9 mouse cellular contexts compared by ENCODE assay signal in genomic region chr19:5711218-5711617, GRCm38 (mm10). TPM values are rescaled to one million over a fixed set of nuclear protein-coding genes. Genes with fewer than 3 reads are reported as not detected.
DNase-seq lines count a peak whose midpoint lies in the region; ATAC-seq lines count a peak whose summit lies in the region.
"Had no signal": no experiment of that assay in that cellular context is flagged by ENCODE, and none has a peak within 500 bp of the region (broad histone marks: within the 10 kb centered on the region; RNA-seq: fewer than 3 reads in every experiment).

No protein-coding gene starts in this region.

- DNase-seq in heart, adult 8-10 months (ENCODE audit: low spot score): peak; percentile 67
- DNase-seq in heart, embryonic 10.5 days (ENCODE audit: low spot score): no peak
- peak; percentile 65 for DNase-seq in A20 (ENCODE audit: low read depth, low spot score)
- peak; percentile 84 for DNase-seq in adrenal gland, postnatal 10 days
- DNase-seq in layer of hippocampus, postnatal 10 days (ENCODE audit: low spot score in 2 of 2): peak; percentile 61 to 75

- no peaks in the 10 kb centered on the region for H3K27me3 ChIP-seq in heart, embryonic 10.5 days (ENCODE audit: insufficient read depth, poor library complexity, severe bottlenecking)
- H3K27me3 ChIP-seq: hindbrain, embryonic 15.5 days had no signal

- ATAC-seq in erythroblast, adult 5-6 weeks (replicated peaks; ENCODE audit: low FRiP score, poor library complexity, severe bottlenecking): peak; percentile 45; the same call in 1 of the 2 replicates
- peak; percentile 36; the same call in 1 of the 2 replicates for ATAC-seq in megakaryocyte, adult 5-6 weeks (ENCODE audit: poor library complexity, severe bottlenecking)
- no peak for ATAC-seq in megakaryocyte-erythroid progenitor cell, adult 5-6 weeks (replicated peaks; ENCODE audit: low FRiP score, low TSS enrichment, poor library complexity, severe bottlenecking)

- H3K4me1 ChIP-seq in heart, embryonic 10.5 days: peaks cover 25% of the 10 kb centered on the region

- H3K9me3 ChIP-seq in heart, embryonic 10.5 days: no peaks in the 10 kb centered on the region
- H3K9me3 ChIP-seq: hindbrain, embryonic 15.5 days had no signal

- peaks cover 97% of the 10 kb centered on the region for H3K36me3 ChIP-seq in heart, embryonic 10.5 days

- H3K27ac ChIP-seq in heart, embryonic 10.5 days: no peak overlapping the region
- H3K27ac ChIP-seq: hindbrain, embryonic 15.5 days had no signal

- no peak overlapping the region for H3K4me3 ChIP-seq in heart, embryonic 10.5 days
- H3K4me3 ChIP-seq: hindbrain, embryonic 15.5 days had no signal

- 27% methylated on average over 3 of the region's 3 CpGs for WGBS in heart, embryonic 10.5 days

RNA-seq across cellular contexts. Expression of gene Kcnk7, which starts 7.1 kb away (rescaled TPM):
- not detected for total RNA-seq in heart, adult 8-10 months (2022)
- 0.15 TPM in 1 of 2 replicates, not detected in the other for polyA plus RNA-seq in heart, embryonic 10.5 days (2016; fragmentation: Nextera tagmentation; extraction: Ambion mirVana)
- total RNA-seq in adrenal gland, postnatal 10 days (2021): not detected
- total RNA-seq in erythroblast, adult 5-6 weeks (2015; ENCODE audit: low replicate concordance): not detected in 2 replicates
- not detected in 2 replicates for total RNA-seq in erythroblast, adult 5-6 weeks (2017; ENCODE audit: low replicate concordance)
- total RNA-seq in layer of hippocampus, postnatal 10 days (2021): not detected
- not detected in 2 replicates for total RNA-seq in megakaryocyte, adult 5-6 weeks (2015)
- total RNA-seq in megakaryocyte, adult 5-6 weeks (2017): not detected in 2 replicates
- not detected in 2 replicates for total RNA-seq in megakaryocyte-erythroid progenitor cell, adult 5-6 weeks (2014; fragmentation: Nextera tagmentation)
- total RNA-seq in megakaryocyte-erythroid progenitor cell, adult 5-6 weeks (2017): 0.19 TPM in 1 of 2 replicates, not detected in the other

RNA-seq across cellular contexts. Expression of gene Ehbp1l1, which starts 14.9 kb away (rescaled TPM):
- 100 to 1,000 TPM; 145 to 158 (median 149) TPM for total RNA-seq in heart, adult 8-10 months (2022)
- 69.0 and 130 TPM in 2 replicates for polyA plus RNA-seq in heart, embryonic 10.5 days (2016; fragmentation: Nextera tagmentation; extraction: Ambion mirVana)
- total RNA-seq in adrenal gland, postnatal 10 days (2021): 10 to 100 TPM; 29.8 to 48.9 TPM
- 27.5 and 57.9 TPM in 2 replicates for total RNA-seq in erythroblast, adult 5-6 weeks (2015; ENCODE audit: low replicate concordance)
- total RNA-seq in erythroblast, adult 5-6 weeks (2017; ENCODE audit: low replicate concordance): 236 and 446 TPM in 2 replicates
- total RNA-seq in layer of hippocampus, postnatal 10 days (2021): 10 to 100 TPM; 33.4 to 41.1 TPM
- total RNA-seq in megakaryocyte, adult 5-6 weeks (2015): 30.8 and 31.0 TPM in 2 replicates
- total RNA-seq in megakaryocyte, adult 5-6 weeks (2017): 118 and 119 TPM in 2 replicates
- 43.9 and 46.1 TPM in 2 replicates for total RNA-seq in megakaryocyte-erythroid progenitor cell, adult 5-6 weeks (2014; fragmentation: Nextera tagmentation)
- 42.4 and 43.6 TPM in 2 replicates for total RNA-seq in megakaryocyte-erythroid progenitor cell, adult 5-6 weeks (2017)

RNA-seq across cellular contexts. Expression of gene Fam89b, which starts 18.2 kb away (rescaled TPM):
- 10 to 100 TPM; 22.8 to 26.9 (median 24.2) TPM for total RNA-seq in heart, adult 8-10 months (2022)
- 75.9 and 88.9 TPM in 2 replicates for polyA plus RNA-seq in heart, embryonic 10.5 days (2016; fragmentation: Nextera tagmentation; extraction: Ambion mirVana)
- total RNA-seq in adrenal gland, postnatal 10 days (2021): 10 to 100 TPM; 47.0 to 59.8 TPM
- 11.5 and 30.4 TPM in 2 replicates for total RNA-seq in erythroblast, adult 5-6 weeks (2015; ENCODE audit: low replicate concordance)
- total RNA-seq in erythroblast, adult 5-6 weeks (2017; ENCODE audit: low replicate concordance): 8.5 and 10.5 TPM in 2 replicates
- total RNA-seq in layer of hippocampus, postnatal 10 days (2021): 10 to 100 TPM; 44.4 to 46.5 TPM
- total RNA-seq in megakaryocyte, adult 5-6 weeks (2015): 95.7 and 114 TPM in 2 replicates
- total RNA-seq in megakaryocyte, adult 5-6 weeks (2017): 65.5 and 78.8 TPM in 2 replicates
- 34.3 and 35.1 TPM in 2 replicates for total RNA-seq in megakaryocyte-erythroid progenitor cell, adult 5-6 weeks (2014; fragmentation: Nextera tagmentation)
- 12.5 and 13.3 TPM in 2 replicates for total RNA-seq in megakaryocyte-erythroid progenitor cell, adult 5-6 weeks (2017)

RNA-seq across cellular contexts. Expression of gene Pcnx3, which starts 22.5 kb away (rescaled TPM):
- total RNA-seq in heart, adult 8-10 months (2022): 10 to 100 TPM; 18.0 to 21.9 (median 19.8) TPM
- 20.1 and 26.3 TPM in 2 replicates for polyA plus RNA-seq in heart, embryonic 10.5 days (2016; fragmentation: Nextera tagmentation; extraction: Ambion mirVana)
- 10 to 100 TPM; 54.8 to 85.4 TPM for total RNA-seq in adrenal gland, postnatal 10 days (2021)
- 10.7 and 16.3 TPM in 2 replicates for total RNA-seq in erythroblast, adult 5-6 weeks (2015; ENCODE audit: low replicate concordance)
- total RNA-seq in erythroblast, adult 5-6 weeks (2017; ENCODE audit: low replicate concordance): 14.8 and 20.3 TPM in 2 replicates
- 10 to 100 TPM; 69.7 to 82.6 TPM for total RNA-seq in layer of hippocampus, postnatal 10 days (2021)
- total RNA-seq in megakaryocyte, adult 5-6 weeks (2015): 25.9 and 33.1 TPM in 2 replicates
- total RNA-seq in megakaryocyte, adult 5-6 weeks (2017): 19.3 and 19.6 TPM in 2 replicates
- total RNA-seq in megakaryocyte-erythroid progenitor cell, adult 5-6 weeks (2014; fragmentation: Nextera tagmentation): 55.8 and 72.0 TPM in 2 replicates
- 8.2 and 14.4 TPM in 2 replicates for total RNA-seq in megakaryocyte-erythroid progenitor cell, adult 5-6 weeks (2017)

RNA-seq across cellular contexts. Expression of gene Map3k11, which starts 22.7 kb away (rescaled TPM):
- 10 to 100 TPM; 22.1 to 24.1 (median 23.2) TPM for total RNA-seq in heart, adult 8-10 months (2022)
- polyA plus RNA-seq in heart, embryonic 10.5 days (2016; fragmentation: Nextera tagmentation; extraction: Ambion mirVana): 33.6 and 36.0 TPM in 2 replicates
- total RNA-seq in adrenal gland, postnatal 10 days (2021): 10 to 100 TPM; 49.2 to 50.6 TPM
- total RNA-seq in erythroblast, adult 5-6 weeks (2015; ENCODE audit: low replicate concordance): 5.0 and 7.3 TPM in 2 replicates
- 8.4 and 11.2 TPM in 2 replicates for total RNA-seq in erythroblast, adult 5-6 weeks (2017; ENCODE audit: low replicate concordance)
- total RNA-seq in layer of hippocampus, postnatal 10 days (2021): 10 to 100 TPM; 13.0 to 16.1 TPM
- 30.3 and 35.3 TPM in 2 replicates for total RNA-seq in megakaryocyte, adult 5-6 weeks (2015)
- 39.8 and 50.8 TPM in 2 replicates for total RNA-seq in megakaryocyte, adult 5-6 weeks (2017)
- total RNA-seq in megakaryocyte-erythroid progenitor cell, adult 5-6 weeks (2014; fragmentation: Nextera tagmentation): 17.8 and 18.3 TPM in 2 replicates
- 10.9 and 15.8 TPM in 2 replicates for total RNA-seq in megakaryocyte-erythroid progenitor cell, adult 5-6 weeks (2017)
